Mouse (Mus musculus) spleen, postnatal 0 days (tissue): ENCODE data around the gene Rnf146. TPM values are rescaled to one million over a fixed set of nuclear protein-coding genes. Genes with fewer than 3 reads are reported as not detected.

ENCODE experiments used
- polyA plus RNA-seq: library from polyadenylated mRNA; unstranded; fragments of >200 nt; fragmentation: Nextera tagmentation; extraction: Ambion mirVana; gene quantifications from 2 replicates; pipeline ENCODE4 v1.2.1, GENCODE M21; 2015

Rnf146 gene
- 20.9 and 24.1 TPM in 2 replicates for polyA plus RNA-seq

DNA sequence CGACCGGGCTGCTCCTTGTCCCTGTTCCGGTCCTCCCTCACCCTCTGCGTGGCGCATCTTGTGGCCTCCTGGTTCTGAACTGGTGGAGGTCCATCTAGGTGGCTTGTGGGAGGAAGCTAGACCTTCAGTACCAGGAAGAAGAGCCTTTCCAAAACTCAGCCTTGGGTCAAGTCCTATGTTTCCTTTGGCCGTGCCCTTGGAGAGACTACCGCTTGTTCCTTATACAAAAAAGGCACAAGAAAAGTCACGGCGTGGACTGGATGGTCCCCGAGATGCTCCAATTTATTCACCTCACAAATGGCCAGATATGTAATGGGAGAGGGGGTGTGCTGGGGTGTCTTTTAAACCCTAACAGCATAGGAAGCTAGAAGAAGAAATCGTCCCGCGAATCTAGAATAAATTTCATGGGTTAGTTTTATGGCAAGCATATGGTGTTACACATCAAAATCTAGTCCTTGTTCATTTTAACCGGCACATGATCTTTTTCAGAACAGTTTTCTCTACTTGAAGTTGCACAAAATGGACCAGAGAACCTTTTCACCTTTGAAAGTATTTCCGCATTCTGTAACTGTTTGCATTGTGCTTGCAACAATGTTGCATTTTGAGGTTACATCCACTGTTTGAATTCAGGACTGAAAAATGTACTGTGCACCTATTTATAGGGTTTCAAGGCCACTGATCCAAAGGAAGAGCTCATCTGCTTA is at the start of gene Rnf146:
Rnf146 (minus strand) TSS at position 246 of the 704 bp plus-strand sequence.

DNA sequence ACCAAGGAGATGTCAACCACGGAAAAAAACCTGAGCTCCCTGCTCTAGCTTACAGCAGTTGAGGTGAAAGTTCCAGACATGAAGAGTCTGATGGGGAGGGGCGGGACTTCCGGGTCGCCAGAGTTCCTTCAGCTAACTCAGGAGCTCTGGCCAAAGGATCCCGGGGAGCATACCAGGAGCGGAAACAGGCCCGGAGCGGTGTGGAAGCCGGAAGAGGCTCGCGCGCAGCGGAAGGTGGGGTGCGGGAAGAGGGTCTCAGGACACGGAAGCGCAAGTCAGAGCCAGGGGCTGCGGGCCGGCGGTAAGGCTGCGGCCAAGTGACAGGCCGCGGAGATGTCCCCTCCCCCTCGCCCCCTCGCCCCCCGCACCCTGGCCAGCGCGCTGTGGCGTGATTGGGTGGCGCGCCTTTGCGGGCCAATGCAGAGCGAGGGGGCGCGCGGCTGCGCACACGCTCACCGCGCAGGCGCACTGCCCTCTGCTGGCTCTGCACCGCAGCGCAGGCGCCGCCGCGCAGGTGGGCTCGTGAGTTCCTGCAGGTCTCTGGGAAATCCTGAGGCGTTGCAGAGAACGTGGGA is 49.1 kb downstream of the Rnf146 start, which contains the start of gene Echdc1:
Echdc1 (plus strand) TSS at position 103 of the 575 bp plus-strand sequence.

Other genes with a start within 250 kb of the Rnf146 start
- gene Soga3, start 218.6 kb downstream of the Rnf146 start, polyA plus RNA-seq, result not detected in 2 replicates
- not detected in 2 replicates for gene Gm49353, start 163.5 kb downstream of the Rnf146 start, polyA plus RNA-seq
- gene 9330159F19Rik, start 150.8 kb downstream of the Rnf146 start, polyA plus RNA-seq, result not detected in 2 replicates
- 13.2 and 15.2 TPM in 2 replicates for gene Echdc1, start 49.3 kb downstream of the Rnf146 start, polyA plus RNA-seq
- 6.4 and 7.8 TPM in 2 replicates for gene Rspo3, start 173.4 kb upstream of the Rnf146 start, polyA plus RNA-seq